Mouse (Mus musculus) heart, adult 8-10 months (tissue): Measurements from ENCODE around the gene Vmn2r66. TPM values are rescaled to one million over a fixed set of nuclear protein-coding genes. Genes with fewer than 3 reads are reported as not detected.

Experiments
- DNase-seq: peaks from one replicate; pipeline ENCODE4 v3.0.0; 2022; ENCODE audit warnings: low spot score
- total RNA-seq, 4 experiments: library from RNA; stranded (reverse); gene quantifications; 2 replicates each; pipeline ENCODE4 v1.2.4; 2022

The Vmn2r66 gene
- not detected for total RNA-seq

DNA sequence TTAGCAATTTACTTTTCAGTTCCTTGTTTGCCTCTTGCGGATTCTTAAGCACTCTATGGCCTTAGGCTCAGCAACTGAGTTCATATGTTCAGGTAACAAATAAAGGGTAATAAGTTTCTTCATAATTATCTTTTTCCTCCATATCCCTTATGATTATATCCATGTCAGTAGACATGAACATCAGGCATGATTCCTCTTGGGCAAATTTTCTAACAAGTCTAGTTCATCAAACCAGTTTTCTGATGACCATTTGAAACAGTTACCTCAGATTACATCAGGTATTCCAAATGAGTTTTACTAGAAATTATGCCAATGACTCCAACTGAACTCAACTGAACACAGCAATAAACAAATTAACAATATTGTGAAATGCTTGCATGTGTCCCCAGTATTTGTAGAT is at the start of gene Vmn2r66:
Gene Vmn2r66, minus strand, starts transcription at position 101 of the 400 bp plus-strand sequence.
- DNase-seq, result no peak

DNA sequence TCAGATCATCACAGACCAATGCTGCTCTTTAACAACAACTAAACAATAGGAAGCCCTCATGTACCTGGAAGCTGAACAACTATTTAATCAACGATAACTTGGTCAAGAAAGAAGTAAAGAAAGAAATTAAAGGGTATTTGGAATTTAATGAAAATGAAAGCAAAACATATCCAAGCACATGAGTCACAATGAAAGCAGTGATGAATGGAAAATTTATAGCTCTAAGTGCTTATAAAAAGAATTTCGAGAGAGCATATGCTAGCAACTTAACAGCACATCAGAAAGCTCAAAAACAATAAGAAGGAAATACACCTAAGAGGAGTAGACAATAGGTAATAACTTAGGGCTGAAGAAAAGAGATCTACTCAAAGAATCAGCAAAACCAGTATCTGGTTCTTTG is 15.4 kb downstream of the Vmn2r66 start:
- no peak for DNase-seq

DNA sequence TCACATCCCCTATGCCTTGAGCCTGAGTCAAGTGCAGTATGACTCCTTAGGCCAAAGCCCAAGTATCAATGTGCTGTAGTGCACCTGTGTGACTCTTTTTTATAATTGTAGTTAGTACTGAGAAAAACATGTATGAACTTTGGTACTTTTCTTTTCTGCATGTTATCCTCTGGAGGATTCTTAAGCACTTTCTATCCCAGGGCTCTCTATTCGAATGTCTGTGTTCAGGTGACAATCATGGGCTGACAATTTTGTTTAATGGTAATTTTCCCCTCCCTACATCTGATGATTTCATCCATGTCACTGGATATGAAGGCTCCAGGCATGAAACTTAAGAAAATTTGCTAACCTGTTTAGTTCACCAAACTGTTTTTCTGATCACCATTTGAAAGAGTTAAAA is 48.1 kb downstream of the Vmn2r66 start, which contains the start of gene Vmn2r65:
Gene Vmn2r65, minus strand, starts transcription at position 101 of the 400 bp plus-strand sequence.
- DNase-seq, result no peak

Other genes with a start within 250 kb of the Vmn2r66 start
- gene Olfr291, start 158.7 kb downstream of the Vmn2r66 start, total RNA-seq, result not detected
- gene Vmn2r65, start 48.2 kb downstream of the Vmn2r66 start, total RNA-seq, result not detected
- gene Vmn2r67, start 143.7 kb upstream of the Vmn2r66 start, total RNA-seq, result not detected
- gene Vmn2r68, start 225.5 kb upstream of the Vmn2r66 start, total RNA-seq, result not detected